Mouse (Mus musculus) liver, adult 2 months (tissue): ENCODE measurements around the gene Gm20388.

Experiments used
- CTCF ChIP-seq: fragments of 200-500 bp; IDR thresholded peaks from 2 replicates; pipeline ENCODE4 v1.5.1; 2011; ENCODE audit warnings: low read depth, low read length, control low read depth
- POLR2A ChIP-seq: fragments of 200-500 bp; IDR thresholded peaks from 2 replicates; pipeline ENCODE4 v1.6.1; 2011; ENCODE audit warnings: low read length, control low read depth; ENCODE audit not compliant: insufficient read depth; ENCODE audit errors: extremely low read depth

DNA sequence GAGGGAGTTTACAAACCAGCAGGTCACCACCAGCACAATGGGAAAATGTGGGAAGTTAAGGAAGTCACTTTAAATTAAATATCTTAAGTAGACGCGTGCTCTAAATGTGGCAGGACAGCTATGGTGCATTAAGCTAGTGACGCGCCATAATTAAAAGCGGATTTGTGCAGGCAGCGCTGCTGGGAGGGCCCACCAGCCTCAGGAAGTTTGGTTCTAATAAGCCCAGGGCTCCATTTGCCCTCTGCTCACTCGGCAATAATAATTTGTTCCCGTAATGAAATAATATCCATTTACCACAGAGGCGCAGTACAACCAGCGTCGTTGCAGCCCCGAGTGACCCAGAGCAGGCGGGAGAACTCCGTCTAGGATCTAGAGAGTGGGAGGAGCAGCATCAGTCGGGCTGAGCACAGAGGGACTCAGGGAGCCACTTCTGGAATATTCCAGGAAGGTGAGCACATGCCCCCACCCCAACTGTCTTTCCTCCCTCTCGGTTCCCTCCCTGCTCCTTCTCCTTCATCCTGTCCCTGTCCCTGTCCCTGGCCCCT, 1040.1 kb downstream of the Gm20388 start:
- TF ChIP-seq CTCF, result no peak
- no peak for TF ChIP-seq POLR2A
